Mouse (Mus musculus) CD4-positive naive resting alpha-beta T cell, adult 76 days (primary cell): ENCODE measurements around the gene Fbxl15. TPM values are rescaled to one million over a fixed set of nuclear protein-coding genes. Genes with fewer than 3 reads are reported as not detected.

Experiments used
- total RNA-seq: library from RNA; stranded (reverse); gene quantifications from one replicate; pipeline ENCODE4 v1.2.4, GENCODE M21; 2023

Fbxl15 gene
- total RNA-seq, result 4.1 TPM

GRCm38 (mm10) chr19:46328081-46329030 is at the start of gene Fbxl15:
Fbxl15 (plus strand) TSS chr19:46328184.

GRCm38 (mm10) chr19:46304216-46304841 is 23.7 kb upstream of the Fbxl15 start, which contains the start of gene Nfkb2:
Nfkb2 (plus strand) TSS chr19:46304320.

GRCm38 (mm10) chr19:46326756-46327305 is 1.2 kb upstream of the Fbxl15 start, which contains the start of gene Psd:
Psd (minus strand) TSS chr19:46327156.

DNA sequence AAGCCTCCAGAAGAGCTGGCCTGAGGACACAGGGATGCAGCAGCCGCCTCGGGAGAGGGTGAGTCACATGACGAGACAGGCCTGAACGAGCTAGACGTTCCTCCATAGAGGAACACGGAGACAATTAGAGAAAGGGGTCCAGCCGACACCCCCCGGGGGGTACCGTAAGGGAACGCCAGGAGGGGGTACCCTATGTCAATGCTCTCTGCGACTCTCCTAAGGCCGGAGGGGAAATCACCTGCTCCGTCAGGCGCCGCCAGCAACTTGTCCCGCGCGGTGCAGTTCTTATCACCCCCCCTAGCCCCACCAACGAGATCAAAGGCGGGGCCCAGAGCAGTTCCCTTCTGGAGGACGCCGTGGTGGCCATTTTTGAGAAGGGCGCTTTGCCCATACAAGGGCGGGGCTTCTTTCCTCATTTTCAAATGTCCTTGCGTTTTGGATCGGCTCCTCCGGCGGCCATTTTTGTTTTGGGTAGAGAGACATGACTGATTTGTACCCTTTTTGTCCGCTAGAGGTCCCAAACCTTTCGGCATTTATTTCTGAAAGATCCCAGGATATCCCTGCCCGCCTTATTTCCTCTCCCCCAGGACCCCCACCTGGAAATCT is 10.4 kb downstream of the Fbxl15 start, which contains the start of gene Cuedc2:
Cuedc2 (minus strand) TSS at position 372 of the 606 bp plus-strand sequence.

DNA sequence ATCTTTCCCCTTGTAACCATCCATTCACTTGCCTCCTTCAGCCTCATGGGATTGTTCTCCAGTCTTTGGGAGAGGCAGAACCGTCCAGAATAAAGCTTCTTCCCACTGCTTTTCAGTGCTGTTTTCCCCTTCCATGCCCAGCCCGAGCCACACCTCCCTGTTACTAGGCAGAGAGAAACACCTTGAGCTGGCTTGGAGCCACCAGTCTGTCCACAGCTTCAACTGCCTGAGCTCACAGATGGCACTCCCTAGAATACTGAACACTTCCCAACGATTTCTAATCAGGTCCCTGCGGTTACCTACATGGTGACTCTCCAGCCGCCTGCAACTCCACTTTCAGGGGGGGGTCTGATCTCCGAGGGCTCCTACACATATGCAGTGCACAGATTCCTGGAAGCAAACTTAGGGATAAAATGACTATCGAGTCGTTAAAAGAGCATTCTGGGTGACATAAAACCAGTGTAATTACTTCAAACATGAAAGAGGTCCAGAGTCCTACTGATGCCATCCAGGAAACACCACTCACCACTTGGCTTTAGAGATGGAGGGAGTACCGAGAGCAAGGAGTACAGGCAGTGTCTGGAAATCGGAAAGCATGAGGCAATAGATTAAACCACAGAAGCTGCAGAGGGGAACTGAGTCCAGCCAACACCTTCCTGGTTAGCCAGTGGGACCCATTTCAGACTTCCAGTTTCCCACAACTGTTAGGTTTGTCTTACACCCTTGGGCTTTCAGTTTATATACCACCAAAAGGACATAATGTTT is 22.4 kb downstream of the Fbxl15 start, which contains the start of gene 2310034G01Rik:
2310034G01Rik (minus strand) TSS at position 135 of the 765 bp plus-strand sequence.

Other genes starting within 250 kb of the Fbxl15 start
- gene Elovl3, start 196.3 kb upstream of the Fbxl15 start, total RNA-seq, result not detected
- gene Pitx3, start 179.9 kb upstream of the Fbxl15 start, total RNA-seq, result not detected
- 97.0 TPM for gene Gbf1, start 175.7 kb upstream of the Fbxl15 start, total RNA-seq
- 98.9 TPM for gene Nfkb2, start 23.9 kb upstream of the Fbxl15 start, total RNA-seq
- gene Psd, start 1.0 kb upstream of the Fbxl15 start, total RNA-seq, result 0.21 TPM
- 23.6 TPM for gene Cuedc2, start 10.5 kb downstream of the Fbxl15 start, total RNA-seq
- gene Mfsd13a, start 12.9 kb downstream of the Fbxl15 start, total RNA-seq, result 4.6 TPM
- gene 2310034G01Rik, start 22.1 kb downstream of the Fbxl15 start, total RNA-seq, result not detected
- 107 TPM for gene Actr1a, start 67.6 kb downstream of the Fbxl15 start, total RNA-seq
- 42.5 TPM for gene Sufu, start 68.7 kb downstream of the Fbxl15 start, total RNA-seq
- 44.5 TPM for gene Trim8, start 173.5 kb downstream of the Fbxl15 start, total RNA-seq
- 8.0 TPM for gene Arl3, start 245.0 kb downstream of the Fbxl15 start, total RNA-seq
- 12.8 TPM for gene Sfxn2, start 245.2 kb downstream of the Fbxl15 start, total RNA-seq